Mouse (Mus musculus): Measurements from ENCODE around the gene Loxl1. TPM values are rescaled to one million over a fixed set of nuclear protein-coding genes. Genes with fewer than 3 reads are reported as not detected.

Gene Loxl1
- total and polyA plus RNA-seq, 2 experiments from 2014 or later: 39.2 to 61.7 TPM

DNA sequence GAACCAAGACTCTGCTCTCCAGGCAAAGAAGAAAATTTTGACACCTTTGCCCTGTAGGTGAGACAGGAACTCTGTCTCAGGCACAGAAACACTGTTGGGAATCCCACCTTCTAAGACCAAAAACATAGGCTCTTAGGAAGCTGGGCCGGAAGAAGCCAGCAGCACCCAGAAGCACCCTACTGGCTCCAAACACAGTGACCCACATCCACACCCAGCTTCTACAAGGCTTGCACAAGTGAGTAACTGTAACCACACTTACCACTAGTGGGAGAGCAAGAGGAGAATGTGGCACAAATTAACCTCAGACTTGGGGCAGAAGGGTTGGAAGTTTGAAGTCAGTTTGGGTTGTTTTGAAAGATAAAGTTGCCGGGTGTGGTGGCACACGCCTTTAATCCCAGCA, 37.2 kb downstream of the Loxl1 start:
- Histone ChIP-seq H3K4me3 (ENCODE audit: low read depth, low read length) (no peak overlapping the region), H3K27me3 (ENCODE audit: control insufficient read depth, insufficient read depth, low read length) (no peaks in the 10 kb centered on the region), H3K4me2 (ENCODE audit: low read depth, low read length) (peak overlapping the region; percentile 40), H3K9me3 (replicated peaks; ENCODE audit: control insufficient read depth, low read length) (no peaks in the 10 kb centered on the region), H3K4me1 (ENCODE audit: control insufficient read depth, insufficient read depth) (peaks cover 19% of the 10 kb centered on the region), H3K9ac (replicated peaks; ENCODE audit: low read depth, low read length) (peak overlapping the region; percentile 15; the same call in 1 of the 2 replicates), H3K27ac (ENCODE audit: low read depth) (peak overlapping the region; percentile 91), H3K36me3 (replicated peaks; ENCODE audit: control insufficient read depth, insufficient read depth, low read length) (no peaks in the 10 kb centered on the region)
- ATAC-seq (ENCODE audit: insufficient read depth, low read depth) (no peak), DNase-seq (ENCODE audit: low spot score) (peak; percentile 5)
- 71% methylated on average over 3 of the region's 3 CpGs for WGBS
- TF ChIP-seq CTCF (IDR thresholded peaks at IDR 0.05; ENCODE audit: low read depth): no peak
- TF ChIP-seq EP300 (IDR thresholded peaks at IDR 0.05; ENCODE audit: low read depth): no peak

GRCm38 (mm10) chr9:58275115-58275774, 37.7 kb downstream of the Loxl1 start:
- TF ChIP-seq CTCF (IDR thresholded peaks at IDR 0.05; ENCODE audit: low read depth): no peak
- 0 out of 2 replicates have a peak, but pooled peaks have one; percentile 40 for TF ChIP-seq EP300 (IDR thresholded peaks at IDR 0.05; ENCODE audit: low read depth)
- H3K9ac ChIP-seq (replicated peaks; ENCODE audit: low read depth, low read length): peak overlapping the region; percentile 15; the same call in 1 of the 2 replicates
- WGBS: 5% methylated on average over 8 of the region's 8 CpGs

DNA sequence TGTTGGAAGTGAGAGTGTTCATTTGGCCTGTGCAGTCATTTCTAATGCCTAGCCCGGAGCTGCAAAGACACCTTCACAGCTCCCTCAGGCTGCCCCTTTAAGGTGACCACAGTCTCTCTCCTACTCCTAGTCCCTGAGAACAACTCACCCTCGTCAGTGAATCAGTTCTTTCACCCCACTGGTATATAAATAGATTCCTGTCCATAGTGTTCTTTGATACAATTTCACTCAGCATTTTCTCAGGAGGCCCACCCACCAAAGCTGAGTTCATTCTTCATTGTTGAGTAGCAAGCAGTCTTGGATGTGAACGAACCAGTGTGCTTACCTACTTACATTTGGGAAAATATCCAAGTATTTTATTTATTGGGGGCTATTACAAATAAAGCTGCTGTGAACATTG, 38.4 kb downstream of the Loxl1 start:
- 20% methylated on average over 3 of the region's 3 CpGs for WGBS
- H3K9ac ChIP-seq (replicated peaks; ENCODE audit: low read depth, low read length): no peak overlapping the region

More at GRCm38 (mm10) chr9:58275115-58275774, 37.7 kb downstream of the Loxl1 start:
- no peak overlapping the region for H3K4me3 ChIP-seq (ENCODE audit: low read depth, low read length)
- DNase-seq (ENCODE audit: low spot score) (peak; percentile 86), ATAC-seq (ENCODE audit: insufficient read depth, low read depth) (peak; percentile 89)
- peak overlapping the region; percentile 40 for H3K4me2 ChIP-seq (ENCODE audit: low read depth, low read length)
- no peaks in the 10 kb centered on the region for H3K36me3 ChIP-seq (replicated peaks; ENCODE audit: control insufficient read depth, insufficient read depth, low read length)
- no peaks in the 10 kb centered on the region for H3K9me3 ChIP-seq (replicated peaks; ENCODE audit: control insufficient read depth, low read length)
- peaks cover 16% of the 10 kb centered on the region for H3K4me1 ChIP-seq (ENCODE audit: control insufficient read depth, insufficient read depth)
- no peaks in the 10 kb centered on the region for H3K27me3 ChIP-seq (ENCODE audit: control insufficient read depth, insufficient read depth, low read length)
- peak overlapping the region; percentile 91 for H3K27ac ChIP-seq (ENCODE audit: low read depth)

GRCm38 (mm10) chr9:58274101-58274604, 38.8 kb downstream of the Loxl1 start:
- DNase-seq (ENCODE audit: low spot score): peak; percentile 1
- H3K9me3 ChIP-seq (replicated peaks; ENCODE audit: control insufficient read depth, low read length): no peaks in the 10 kb centered on the region
- no peak overlapping the region for H3K9ac ChIP-seq (replicated peaks; ENCODE audit: low read depth, low read length)
- no peaks in the 10 kb centered on the region for H3K36me3 ChIP-seq (replicated peaks; ENCODE audit: control insufficient read depth, insufficient read depth, low read length)
- H3K4me1 ChIP-seq (ENCODE audit: control insufficient read depth, insufficient read depth): peaks cover 16% of the 10 kb centered on the region
- no peak overlapping the region for H3K4me3 ChIP-seq (ENCODE audit: low read depth, low read length)
- no peak for ATAC-seq (ENCODE audit: insufficient read depth, low read depth)
- peak overlapping the region; percentile 91 for H3K27ac ChIP-seq (ENCODE audit: low read depth)
- H3K4me2 ChIP-seq (ENCODE audit: low read depth, low read length): no peak overlapping the region
- no peaks in the 10 kb centered on the region for H3K27me3 ChIP-seq (ENCODE audit: control insufficient read depth, insufficient read depth, low read length)
- WGBS: 82% methylated on average over 7 of the region's 7 CpGs
- TF ChIP-seq EP300 (IDR thresholded peaks at IDR 0.05; ENCODE audit: low read depth) (no peak), CTCF (IDR thresholded peaks at IDR 0.05; ENCODE audit: low read depth) (no peak)

More for the DNA sequence above, 38.4 kb downstream of the Loxl1 start:
- peak; percentile 46 for ATAC-seq (ENCODE audit: insufficient read depth, low read depth)
- no peak overlapping the region for H3K4me2 ChIP-seq (ENCODE audit: low read depth, low read length)
- H3K27me3 ChIP-seq (ENCODE audit: control insufficient read depth, insufficient read depth, low read length): no peaks in the 10 kb centered on the region
- no peak overlapping the region for H3K4me3 ChIP-seq (ENCODE audit: low read depth, low read length)
- no peaks in the 10 kb centered on the region for H3K36me3 ChIP-seq (replicated peaks; ENCODE audit: control insufficient read depth, insufficient read depth, low read length)
- peak overlapping the region; percentile 91 for H3K27ac ChIP-seq (ENCODE audit: low read depth)
- H3K4me1 ChIP-seq (ENCODE audit: control insufficient read depth, insufficient read depth): peaks cover 16% of the 10 kb centered on the region
- no peaks in the 10 kb centered on the region for H3K9me3 ChIP-seq (replicated peaks; ENCODE audit: control insufficient read depth, low read length)
- peak; percentile 64 for DNase-seq (ENCODE audit: low spot score)
- no peak for TF ChIP-seq CTCF (IDR thresholded peaks at IDR 0.05; ENCODE audit: low read depth)
- TF ChIP-seq EP300 (IDR thresholded peaks at IDR 0.05; ENCODE audit: low read depth): no peak

DNA sequence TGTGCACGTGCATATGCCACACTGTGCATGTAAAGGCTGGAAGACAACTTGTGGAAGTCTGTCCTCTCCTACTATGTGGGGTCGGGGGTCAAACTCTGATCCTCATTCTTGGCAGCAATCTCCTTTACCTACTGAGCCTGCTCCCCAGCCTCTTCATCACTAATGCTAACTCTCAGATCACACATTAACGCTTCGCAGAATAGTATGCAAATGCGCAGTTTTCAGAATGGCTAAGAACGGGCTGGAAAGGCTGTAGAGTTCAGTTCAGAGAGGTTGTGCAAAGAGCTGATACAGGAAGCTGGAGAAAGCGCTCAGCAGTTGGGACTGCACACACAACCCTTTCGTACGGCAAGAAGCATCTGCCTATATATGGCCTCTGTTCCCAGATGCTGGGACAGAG, 40.1 kb downstream of the Loxl1 start:
- H3K27ac ChIP-seq (ENCODE audit: low read depth): no peak overlapping the region
- no peaks in the 10 kb centered on the region for H3K36me3 ChIP-seq (replicated peaks; ENCODE audit: control insufficient read depth, insufficient read depth, low read length)
- no peak overlapping the region for H3K9ac ChIP-seq (replicated peaks; ENCODE audit: low read depth, low read length)
- no peaks in the 10 kb centered on the region for H3K9me3 ChIP-seq (replicated peaks; ENCODE audit: control insufficient read depth, low read length)
- H3K27me3 ChIP-seq (ENCODE audit: control insufficient read depth, insufficient read depth, low read length): no peaks in the 10 kb centered on the region
- WGBS: 72% methylated on average over 9 of the region's 9 CpGs
- no peak overlapping the region for H3K4me3 ChIP-seq (ENCODE audit: low read depth, low read length)
- ATAC-seq (ENCODE audit: insufficient read depth, low read depth): no peak
- DNase-seq (ENCODE audit: low spot score): peak; percentile 2
- no peak for TF ChIP-seq CTCF (IDR thresholded peaks at IDR 0.05; ENCODE audit: low read depth)
- TF ChIP-seq EP300 (IDR thresholded peaks at IDR 0.05; ENCODE audit: low read depth): no peak
- H3K4me1 ChIP-seq (ENCODE audit: control insufficient read depth, insufficient read depth): peaks cover 16% of the 10 kb centered on the region
- no peak overlapping the region for H3K4me2 ChIP-seq (ENCODE audit: low read depth, low read length)
